Mouse (Mus musculus): Measurements from ENCODE around the gene Gm4491.
A peak's percentile ranks its signal among the peaks of the same experiment; 100 is the strongest.

The Gm4491 gene

GRCm38 (mm10) chr14:57115823-57116544, at the start of gene Gm4491:
TSS of gene Gm4491 (minus strand) at chr14:57115883.
- no peak for DNase-seq

- DNase-seq: no peak
These were observed 46.1 kb upstream of the Gm4491 start for GRCm38 (mm10) chr14:57161833-57162232.

- no peak for DNase-seq
These were observed 45.5 kb upstream of the Gm4491 start for GRCm38 (mm10) chr14:57161201-57161600.

DNA sequence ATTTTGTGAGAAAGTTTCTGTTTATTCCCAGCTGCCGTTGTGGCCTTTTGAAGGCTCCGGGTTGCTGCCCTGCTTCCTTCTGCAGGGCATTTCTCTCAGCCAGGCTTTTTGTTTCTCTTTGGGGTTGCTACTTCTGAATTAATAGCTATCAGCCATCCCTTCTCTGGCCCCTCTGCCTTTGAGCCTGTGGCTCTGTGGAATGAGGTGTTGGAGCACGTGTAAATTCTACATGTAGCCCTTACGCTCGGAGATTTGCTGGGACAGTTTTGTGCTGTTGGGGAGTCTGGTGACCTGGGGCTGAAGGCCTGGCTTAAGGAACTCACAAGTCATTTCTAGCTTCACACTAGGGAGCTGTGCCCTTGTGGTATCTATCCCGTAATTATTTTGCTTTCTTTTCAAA, 39.2 kb upstream of the Gm4491 start:
- DNase-seq: no peak

DNA sequence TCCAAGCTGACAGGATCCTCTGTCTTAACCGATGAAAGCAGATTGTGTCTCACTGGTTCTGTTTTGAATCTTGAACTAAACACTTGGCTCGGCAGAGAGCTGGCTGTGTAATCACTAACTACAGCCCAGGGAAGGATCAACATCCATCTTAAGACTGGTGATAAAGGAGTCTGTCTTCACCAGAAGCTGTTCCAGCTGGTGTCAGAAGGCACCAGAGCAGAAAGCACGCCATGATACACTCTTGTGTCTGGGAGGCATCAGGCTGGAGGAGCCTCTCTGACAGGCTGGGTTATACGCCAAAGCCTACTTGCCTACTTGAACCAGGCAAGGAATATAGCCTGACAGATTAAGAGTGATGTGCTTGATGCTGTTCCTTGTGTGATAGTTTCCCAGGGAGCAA, 30.1 kb upstream of the Gm4491 start:
- no peak for DNase-seq

DNA sequence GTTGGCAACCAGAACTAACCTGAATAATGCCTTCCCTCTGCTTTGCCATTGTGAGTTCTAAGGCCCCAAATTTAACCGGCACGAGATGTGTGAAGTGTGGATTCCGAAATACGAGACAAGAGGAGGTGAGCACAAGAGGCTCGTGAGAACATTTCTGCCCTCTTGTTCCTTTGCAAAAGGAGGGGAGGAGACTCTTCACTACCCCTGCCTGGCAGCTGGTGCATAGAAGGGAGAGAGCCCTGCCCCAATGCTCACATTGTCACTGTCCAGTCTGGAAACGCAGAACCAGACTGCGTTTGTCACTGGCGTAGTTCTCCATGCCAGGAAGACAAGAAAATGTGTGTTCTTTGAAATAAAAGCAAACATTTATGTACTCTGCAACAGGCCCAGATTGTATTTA, 19.6 kb upstream of the Gm4491 start:
- DNase-seq: no peak

DNA sequence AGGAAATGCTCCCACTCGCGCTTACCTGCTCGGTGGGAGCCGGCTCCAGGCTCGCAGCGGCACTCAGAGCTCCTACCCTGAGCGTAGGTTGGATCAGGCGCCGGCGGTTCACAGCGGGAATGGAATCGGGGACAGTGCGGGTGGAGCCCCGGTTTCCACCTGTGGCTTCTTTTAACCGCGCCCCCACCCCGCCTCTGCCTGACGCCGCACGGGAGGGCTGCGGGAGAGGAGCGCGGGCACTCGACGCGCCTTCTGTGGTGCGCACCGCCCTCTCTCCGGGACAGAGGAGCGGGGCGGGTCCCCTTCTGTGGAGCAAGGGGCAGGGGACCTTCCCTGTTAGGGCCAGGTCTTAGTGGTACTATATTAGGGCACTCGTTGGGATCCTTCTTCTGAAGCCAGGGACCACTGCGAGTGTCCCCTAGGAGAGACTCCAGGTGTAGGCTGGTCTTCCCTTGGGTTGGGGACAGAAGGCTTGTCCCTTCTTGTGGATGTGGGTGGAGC, 17.5 kb upstream of the Gm4491 start, which contains the start of gene Gjb6:
Gene Gjb6 (minus strand): TSS at position 451 of the 501 bp plus-strand sequence.
- DNase-seq: peak; percentile 12

DNA sequence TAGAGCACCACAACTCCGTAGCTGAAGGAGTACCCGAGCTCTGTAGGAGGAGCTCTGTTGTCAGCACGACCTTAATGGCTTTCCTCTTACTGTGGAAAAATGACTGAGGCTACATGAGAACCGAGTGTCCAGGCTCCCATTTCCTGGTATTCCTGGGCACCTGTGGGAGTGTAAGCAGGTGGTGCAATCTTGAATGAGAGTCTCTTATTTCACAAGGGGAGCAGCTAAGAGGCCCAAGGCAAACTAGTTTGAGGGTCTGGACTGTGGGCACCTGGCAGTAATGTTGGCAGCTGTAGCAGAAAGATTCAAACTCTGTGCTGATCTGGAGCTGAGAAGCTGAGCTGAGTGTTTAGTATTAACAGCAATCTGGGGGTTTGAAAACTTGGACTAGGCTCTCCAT, 11.7 kb upstream of the Gm4491 start:
- DNase-seq: no peak

DNA sequence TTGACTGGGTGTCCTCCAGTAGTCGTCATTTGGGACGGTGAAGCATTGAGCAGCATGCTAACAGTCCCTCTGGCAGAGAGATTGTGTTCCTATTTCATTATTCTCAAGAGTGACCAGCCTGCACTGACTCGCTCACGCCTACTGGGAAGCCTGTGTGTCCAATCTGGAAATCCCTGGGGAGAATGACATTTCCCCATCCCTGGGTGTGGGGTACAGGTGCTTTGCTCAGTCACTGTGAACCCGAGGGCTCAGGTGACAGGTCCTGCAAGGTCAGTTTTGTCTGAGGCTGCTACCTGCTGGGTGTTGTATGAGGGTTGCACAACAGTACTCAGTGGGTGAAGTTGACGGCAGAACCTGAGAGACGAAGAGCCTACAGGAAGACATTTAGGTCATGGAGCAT, 6.6 kb upstream of the Gm4491 start:
- DNase-seq: no peak

- peak; percentile 52 for DNase-seq
These were observed 6.5 kb downstream of the Gm4491 start for GRCm38 (mm10) chr14:57109194-57109593.

DNA sequence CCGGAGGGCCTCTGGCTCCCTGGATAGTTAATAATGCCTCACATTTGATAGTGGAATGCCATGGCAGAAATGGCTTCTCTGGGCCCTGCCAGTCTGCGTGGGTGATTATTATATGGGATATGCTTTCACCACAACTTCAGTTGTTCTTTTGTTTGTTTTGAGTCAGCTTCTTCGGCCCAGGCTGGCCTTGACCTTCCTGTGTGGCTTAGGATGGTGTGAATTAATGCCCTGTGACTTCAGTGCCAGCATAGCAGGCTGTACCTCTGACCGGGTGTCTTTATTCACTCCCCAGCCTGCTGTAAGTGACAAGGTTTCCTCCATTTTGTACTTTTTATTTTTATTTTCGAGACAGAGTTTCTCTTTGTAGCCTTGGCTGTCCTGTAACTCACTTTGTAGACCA, 7.8 kb downstream of the Gm4491 start:
- DNase-seq: no peak

- DNase-seq: no peak
These were observed 8.6 kb downstream of the Gm4491 start for GRCm38 (mm10) chr14:57107091-57107490.

DNA sequence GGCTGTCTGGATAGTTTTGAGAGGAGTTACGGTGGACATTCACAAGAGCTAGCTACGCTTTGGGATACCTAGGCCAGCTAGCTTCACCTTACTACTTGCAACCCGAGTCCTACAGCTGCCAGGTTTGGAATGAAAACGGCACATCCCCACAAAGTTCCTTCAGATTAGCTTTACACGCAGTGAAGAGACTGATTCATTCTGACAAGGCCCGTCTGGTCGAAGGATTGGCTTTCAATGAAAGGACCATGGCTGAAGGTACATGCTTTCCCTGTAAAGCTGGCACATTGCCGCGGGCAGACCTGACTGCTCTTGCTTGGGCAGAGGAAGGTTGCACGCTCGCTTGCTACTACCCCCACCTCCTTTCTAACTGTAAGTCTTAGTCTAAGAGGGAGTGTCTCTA, 10.0 kb downstream of the Gm4491 start:
- no peak for DNase-seq

DNA sequence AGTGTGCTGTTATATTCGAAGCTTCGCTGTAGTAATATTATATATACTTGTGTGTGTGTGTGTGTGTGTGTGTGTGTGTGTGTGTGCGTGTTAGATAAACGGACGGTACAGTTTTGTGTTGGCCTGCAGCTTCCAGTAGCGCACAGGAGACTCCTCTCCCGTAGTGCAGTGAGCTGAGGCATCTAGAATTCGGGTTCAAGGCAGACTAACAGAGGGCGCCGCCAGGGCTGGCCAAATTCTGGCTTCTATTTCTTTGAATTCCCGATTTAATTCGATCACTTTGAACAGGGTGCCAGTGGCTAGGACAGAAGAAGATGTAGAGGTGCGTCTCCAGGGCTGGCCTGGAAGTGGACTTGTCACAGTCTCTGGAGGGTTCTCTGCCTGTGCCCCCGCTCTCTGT, 10.6 kb downstream of the Gm4491 start:
- DNase-seq: no peak

DNA sequence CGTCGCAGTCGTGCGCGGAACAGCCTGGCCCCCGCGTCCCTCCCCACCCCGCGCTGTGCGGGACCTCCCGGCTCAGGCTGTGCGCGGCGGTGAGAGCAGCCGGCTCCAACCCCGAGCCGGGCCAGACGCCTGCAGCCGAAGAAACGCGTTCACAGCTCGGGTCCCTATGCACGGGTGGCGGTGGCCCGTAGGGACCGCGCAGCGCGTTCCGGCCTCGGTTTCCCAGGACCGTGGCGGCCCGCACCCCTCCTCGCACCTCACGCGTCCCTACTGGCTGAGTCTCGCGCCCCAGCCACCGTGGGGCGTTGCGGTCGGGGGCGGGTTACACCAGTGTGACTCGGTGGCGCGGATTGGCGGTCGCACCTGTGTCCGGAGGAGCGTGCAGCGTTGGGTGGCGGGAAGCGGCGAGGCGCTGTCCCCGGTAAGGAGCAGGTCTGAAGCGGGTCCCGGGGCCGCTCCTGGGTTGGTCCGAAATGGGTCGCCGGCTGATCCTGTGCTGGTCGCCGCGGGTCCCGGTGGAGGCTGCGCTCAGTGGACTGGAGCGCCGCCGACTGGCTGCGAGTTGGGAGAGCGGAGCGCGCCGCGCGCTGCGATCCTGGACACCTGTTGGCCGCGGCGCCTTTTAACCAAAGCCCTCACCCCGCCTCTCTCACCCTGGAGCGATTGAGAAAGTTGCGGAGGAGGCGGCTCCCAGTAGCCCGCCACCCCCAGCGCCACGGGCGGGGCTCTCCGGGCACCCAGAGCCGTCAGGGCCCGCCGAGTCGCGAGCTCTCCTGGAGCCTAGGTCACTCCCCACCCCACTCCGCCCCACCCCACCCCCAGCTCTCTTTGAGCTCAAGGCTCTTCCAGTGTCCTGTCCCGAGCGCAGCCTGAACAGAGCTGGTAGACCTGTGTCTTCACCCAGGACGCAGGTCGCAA, 11.3 kb downstream of the Gm4491 start, which contains the start of gene Gjb2:
Gene Gjb2 (minus strand): TSS at position 597 of the 918 bp plus-strand sequence.
- peak; percentile 50 for DNase-seq

DNA sequence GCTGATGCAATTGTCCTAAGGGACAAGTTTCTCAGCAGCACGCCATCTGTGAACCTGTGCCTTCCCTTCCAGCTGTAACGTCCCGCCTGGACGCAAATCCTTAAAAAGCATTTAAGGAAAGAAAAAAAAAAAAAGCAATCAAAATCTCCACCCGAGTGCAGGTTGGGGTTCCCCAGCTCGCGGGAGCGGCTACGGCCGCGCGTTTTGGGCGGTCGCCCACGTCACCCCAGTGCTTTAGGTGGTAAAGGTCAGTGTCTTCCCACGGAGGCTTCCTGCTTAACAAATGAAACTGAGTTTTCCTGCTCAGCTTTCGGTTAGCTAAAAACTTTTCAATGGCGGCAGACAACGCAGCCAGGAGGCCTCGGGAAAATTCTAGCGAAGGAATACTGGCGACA, 12.0 kb downstream of the Gm4491 start:
- peak; percentile 20 for DNase-seq

- DNase-seq: no peak
These were observed 12.6 kb downstream of the Gm4491 start for GRCm38 (mm10) chr14:57103121-57103520.

DNA sequence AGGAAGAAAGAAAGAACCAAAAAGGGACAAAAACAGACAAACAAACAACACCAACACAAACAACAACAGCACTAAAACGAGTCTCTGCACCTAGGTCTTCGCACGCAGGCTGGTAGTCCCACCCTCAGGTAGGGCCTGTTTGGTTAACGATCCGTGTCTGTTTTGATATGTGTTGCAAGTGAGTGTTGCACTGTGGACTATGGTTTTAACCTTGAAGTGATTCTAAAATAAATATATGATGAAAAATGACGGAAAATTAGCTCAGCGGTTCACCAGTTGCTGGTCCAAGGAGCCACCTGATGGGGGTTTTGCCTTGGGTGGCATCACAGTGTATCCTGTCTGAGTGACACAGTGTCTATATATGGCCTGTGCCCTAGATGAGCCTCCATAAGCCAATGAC, 14.1 kb downstream of the Gm4491 start:
- DNase-seq: no peak

- DNase-seq: no peak
These were observed 19.8 kb downstream of the Gm4491 start for GRCm38 (mm10) chr14:57095855-57096254.

- peak; percentile 73 for DNase-seq
These were observed 22.7 kb downstream of the Gm4491 start for GRCm38 (mm10) chr14:57093029-57093428.

- DNase-seq: no peak
These were observed 25.7 kb downstream of the Gm4491 start for GRCm38 (mm10) chr14:57090001-57090400.

DNA sequence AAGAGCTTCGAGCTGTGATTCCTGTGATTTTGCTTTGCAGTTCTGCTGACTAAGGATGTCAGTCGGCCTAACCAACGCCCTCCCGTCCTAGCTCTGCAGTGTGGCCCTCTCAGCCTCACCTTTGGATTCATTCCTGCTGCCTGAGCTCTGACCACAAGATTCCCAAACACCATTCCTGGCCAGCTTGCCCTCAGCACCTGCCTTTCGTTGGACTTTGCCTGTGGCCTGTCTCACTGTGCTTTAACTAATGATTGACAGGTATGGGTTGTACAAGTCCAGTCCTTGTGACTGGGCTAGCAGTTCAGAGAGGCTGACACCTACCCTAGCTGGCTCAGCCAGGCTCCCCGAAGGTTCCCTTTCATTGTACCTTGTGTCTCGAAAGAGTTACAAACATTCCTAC, 26.6 kb downstream of the Gm4491 start:
- DNase-seq: no peak

- DNase-seq: no peak
These were observed 31.5 kb downstream of the Gm4491 start for GRCm38 (mm10) chr14:57084180-57084668.

DNA sequence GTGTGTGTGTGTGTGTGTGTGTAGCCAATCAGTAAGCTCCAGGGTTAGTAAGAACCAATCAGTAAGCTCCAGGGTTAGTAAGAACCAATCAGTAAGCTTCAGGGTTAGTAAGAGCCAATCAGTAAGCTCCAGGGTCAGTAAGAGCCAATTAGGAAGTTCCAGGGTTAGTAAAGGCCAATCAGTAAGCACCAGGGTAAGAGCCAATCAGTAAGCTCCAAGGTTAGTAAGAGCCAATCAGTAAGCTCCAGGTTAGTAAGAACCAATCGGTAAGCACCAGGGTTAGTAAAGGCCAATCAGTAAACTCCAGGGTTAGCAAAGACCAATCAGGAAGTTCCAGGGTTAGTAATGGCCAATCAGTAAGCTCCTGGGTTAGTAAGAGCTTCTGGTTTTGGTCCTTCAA, 32.8 kb downstream of the Gm4491 start:
- DNase-seq: no peak
